Mouse (Mus musculus) urinary bladder, postnatal 36 days (tissue): ENCODE results near the gene Camta2.

Experiments used
- DNase-seq, 2 experiments: peaks; one replicate each; pipeline ENCODE4 v3.0.0; 2022; ENCODE audit warnings: low spot score in 2 of 2, mixed read lengths in 1 of 2

The Camta2 gene

GRCm38 (mm10) chr11:70664741-70665140, 23.2 kb downstream of the Camta2 start:
- DNase-seq, result no peak

GRCm38 (mm10) chr11:70663957-70664356, 23.9 kb downstream of the Camta2 start:
- DNase-seq, result no peak

- no peak for DNase-seq
Measured at GRCm38 (mm10) chr11:70663101-70663500, 24.8 kb downstream of the Camta2 start.

GRCm38 (mm10) chr11:70660571-70660970, 27.3 kb downstream of the Camta2 start:
- no peak for DNase-seq

GRCm38 (mm10) chr11:70658942-70659341, 29.0 kb downstream of the Camta2 start:
- no peak for DNase-seq

- DNase-seq, result no peak
Measured at GRCm38 (mm10) chr11:70658521-70658920, 29.4 kb downstream of the Camta2 start.

- DNase-seq, result no peak
Measured at GRCm38 (mm10) chr11:70657991-70658390, 29.9 kb downstream of the Camta2 start.

- no peak for DNase-seq
Measured at GRCm38 (mm10) chr11:70657573-70657972, 30.3 kb downstream of the Camta2 start.

GRCm38 (mm10) chr11:70656964-70657363, 30.9 kb downstream of the Camta2 start, which contains the start of gene Eno3:
Gene Eno3 (plus strand): TSS chr11:70657202.
- DNase-seq, result no peak

GRCm38 (mm10) chr11:70656456-70656927, 31.4 kb downstream of the Camta2 start:
- no peak for DNase-seq

- DNase-seq, result peak; percentile 70 to 72
Measured at GRCm38 (mm10) chr11:70655571-70656455, 32.1 kb downstream of the Camta2 start.

GRCm38 (mm10) chr11:70654923-70655570, 32.9 kb downstream of the Camta2 start:
- peak; percentile 82 to 84 for DNase-seq

- DNase-seq, result peak; percentile 40 to 70
Measured at GRCm38 (mm10) chr11:70654198-70654922, 33.5 kb downstream of the Camta2 start, which contains the start of gene Pfn1. Gene Pfn1 (minus strand): TSS chr11:70654644.

- peak; percentile 56 to 65 for DNase-seq
Measured at GRCm38 (mm10) chr11:70653345-70654197, 34.3 kb downstream of the Camta2 start.

- DNase-seq, result no peak
Measured at GRCm38 (mm10) chr11:70652884-70653344, 35.0 kb downstream of the Camta2 start.

GRCm38 (mm10) chr11:70652029-70652883, 35.6 kb downstream of the Camta2 start:
- no peak for DNase-seq

- DNase-seq, result no peak
Measured at GRCm38 (mm10) chr11:70651391-70651790, 36.5 kb downstream of the Camta2 start.

- no peak for DNase-seq
Measured at GRCm38 (mm10) chr11:70650322-70651175, 37.4 kb downstream of the Camta2 start.

GRCm38 (mm10) chr11:70649185-70649734, 38.6 kb downstream of the Camta2 start:
- DNase-seq, result no peak
